Mouse (Mus musculus): Measurements from ENCODE around the gene Snx11.

- no peak for TF ChIP-seq CTCF (IDR thresholded peaks at IDR 0.05; ENCODE audit: low read depth, low read length)
- TF ChIP-seq POLR2A (IDR thresholded peaks at IDR 0.05; ENCODE audit: extremely low read depth, insufficient read depth, low read length), result no peak
Observed at GRCm38 (mm10) chr11:96725833-96726232, 51.5 kb downstream of the Snx11 start.

Measured in liver, adult 2 months (tissue).